Mouse (Mus musculus): ENCODE measurements around the gene Elfn2.

Gene Elfn2

GRCm38 (mm10) chr15:78681781-78682180 lies 36.8 kb downstream of the Elfn2 start:
- in situ Hi-C loops (cut with MboI): no loop called here

GRCm38 (mm10) chr15:78681301-78681700 lies 37.3 kb downstream of the Elfn2 start:
- in situ Hi-C loops (cut with MboI): no loop called here

GRCm38 (mm10) chr15:78680291-78680690 lies 38.3 kb downstream of the Elfn2 start:
- in situ Hi-C loops (cut with MboI): no loop called here

DNA sequence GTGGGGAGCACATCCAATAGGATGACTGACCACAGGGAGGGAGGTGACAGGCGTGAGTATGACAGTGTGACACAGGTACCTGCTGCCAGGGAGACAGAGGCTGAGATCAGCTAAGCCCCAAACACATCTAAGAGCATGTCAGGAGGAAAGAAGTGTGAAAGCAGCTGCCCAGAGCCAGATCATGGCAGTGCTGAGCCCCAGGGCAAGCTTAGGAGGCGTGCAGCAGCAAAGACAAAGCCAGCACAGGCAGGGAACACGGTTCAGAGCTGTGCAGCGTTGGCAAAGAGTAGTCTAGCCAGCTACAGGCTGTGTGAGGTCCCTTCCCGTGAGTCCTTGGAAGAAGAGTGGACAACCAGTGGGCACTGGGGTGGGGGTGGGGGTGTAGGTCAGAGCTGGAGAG lies 40.9 kb downstream of the Elfn2 start:
- in situ Hi-C loops (cut with MboI): no loop called here

DNA sequence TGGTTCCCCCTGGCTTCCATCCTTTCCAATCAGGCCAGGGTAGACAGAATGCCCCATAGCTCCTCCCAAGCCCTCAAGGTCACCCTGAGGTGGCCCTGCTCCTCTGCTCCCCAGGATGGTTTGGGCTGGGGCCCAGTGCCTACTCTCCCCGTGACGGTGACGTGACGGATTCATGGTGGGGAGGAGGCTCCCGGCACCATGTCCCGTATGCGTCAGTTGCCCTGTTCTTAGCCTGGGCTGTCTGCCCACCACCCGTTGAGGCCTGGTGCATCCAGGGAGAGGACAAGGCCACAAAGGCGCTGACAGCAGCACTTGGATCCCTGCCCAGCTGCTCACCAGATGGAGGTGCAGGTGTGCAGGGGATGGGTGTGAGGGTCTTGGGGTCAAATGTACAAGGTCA lies 41.6 kb downstream of the Elfn2 start:
- in situ Hi-C loops (cut with MboI): no loop called here

GRCm38 (mm10) chr15:78674912-78675412 lies 43.6 kb downstream of the Elfn2 start:
- in situ Hi-C loops (cut with MboI): no loop called here

GRCm38 (mm10) chr15:78673436-78673835 lies 45.1 kb downstream of the Elfn2 start:
- in situ Hi-C loops (cut with MboI): no loop called here

DNA sequence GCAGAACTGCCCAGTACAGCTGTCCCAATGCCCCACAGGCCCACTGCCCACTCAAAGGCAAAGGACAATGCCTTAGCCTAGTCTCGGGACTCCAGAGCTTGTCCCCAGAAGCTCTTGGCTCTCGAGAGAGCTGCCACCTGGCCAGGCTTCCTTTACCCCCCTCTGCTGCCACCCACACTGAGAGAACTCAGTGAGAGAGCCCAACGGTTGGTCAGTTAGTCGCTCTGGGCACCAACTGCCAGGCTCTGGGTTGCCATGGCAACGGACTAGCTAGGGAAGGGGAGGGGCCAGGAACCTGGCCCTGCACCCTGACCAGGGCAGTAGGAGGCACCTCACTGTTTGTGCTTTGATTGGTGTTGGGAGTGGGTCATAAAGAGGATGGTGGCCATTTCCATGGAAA lies 48.2 kb downstream of the Elfn2 start:
- in situ Hi-C loops (cut with MboI): no loop called here

DNA sequence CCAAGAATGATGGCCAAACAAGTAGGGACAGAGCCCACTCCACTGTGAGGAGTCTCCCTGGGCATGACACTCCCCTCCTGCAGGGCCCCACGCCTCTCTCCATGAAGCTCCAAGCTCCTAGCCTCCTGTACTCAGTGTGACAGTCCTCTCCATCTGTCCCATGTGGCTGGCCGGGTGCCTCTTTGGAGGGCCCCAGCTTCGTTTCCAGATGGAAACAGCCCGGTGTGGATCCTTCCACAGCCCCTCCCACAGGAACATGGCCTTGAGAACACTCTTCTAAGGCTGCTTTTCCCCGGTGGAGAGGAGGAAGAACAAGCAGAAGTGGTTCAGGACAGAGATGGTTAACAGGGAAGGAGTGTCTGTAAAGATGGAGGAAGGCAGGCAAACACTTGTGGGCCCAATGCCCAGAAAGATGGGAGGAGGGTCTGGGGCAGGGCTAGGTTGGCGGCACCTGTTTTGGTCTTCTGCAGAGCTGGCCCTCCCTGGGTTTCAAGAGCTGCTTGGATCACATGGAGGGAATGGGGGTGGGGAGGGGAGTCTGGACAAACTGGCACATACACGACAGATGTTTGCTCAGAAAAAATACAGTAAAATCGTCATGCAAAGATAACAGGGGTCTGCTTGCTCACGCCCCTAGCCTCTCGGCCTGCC lies 49.2 kb downstream of the Elfn2 start:
- in situ Hi-C loops (cut with MboI): no loop called here

DNA sequence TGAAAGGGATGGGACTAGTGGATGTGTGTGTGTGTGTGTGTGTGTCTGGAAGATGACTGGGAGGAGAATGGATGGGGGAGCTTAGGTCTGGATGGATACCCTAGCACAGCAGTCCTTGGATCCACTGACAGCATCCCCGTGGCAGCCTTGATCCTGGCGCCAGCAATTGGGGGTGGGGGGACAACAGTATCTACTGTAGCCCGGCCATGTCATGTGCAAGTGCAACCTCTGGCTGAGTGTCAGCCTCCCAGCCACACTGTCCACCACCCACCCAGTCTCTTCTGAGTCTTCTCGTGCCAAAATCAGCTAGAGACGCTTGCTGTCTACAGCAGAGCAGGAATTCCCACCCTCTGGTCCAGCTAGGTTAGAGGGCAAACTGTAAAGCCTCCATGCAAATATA lies 54.3 kb downstream of the Elfn2 start:
- in situ Hi-C loops (cut with MboI): no loop called here

DNA sequence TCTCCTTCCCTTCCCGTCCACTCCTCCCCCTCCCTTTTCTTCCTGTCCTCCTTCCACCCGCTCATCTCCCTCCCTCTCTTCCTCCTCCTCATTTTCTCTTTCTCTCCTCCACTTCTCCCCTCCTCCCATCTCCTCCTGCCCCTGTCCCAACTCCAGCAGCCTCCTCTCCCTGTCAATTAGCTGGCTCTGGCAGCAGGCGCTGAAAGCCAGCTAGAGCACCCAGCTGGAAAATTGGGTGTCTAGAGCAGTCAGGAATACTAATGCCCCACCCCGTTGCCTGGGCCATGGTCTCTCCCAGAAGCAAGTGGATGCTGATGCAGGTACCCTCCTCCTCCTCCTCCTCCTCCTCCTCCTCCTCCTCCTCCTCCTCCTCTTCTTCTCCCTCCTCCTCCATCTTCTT lies 67.4 kb downstream of the Elfn2 start:
- in situ Hi-C loops (cut with MboI): no loop called here

- in situ Hi-C loops (cut with MboI): no loop called here
These were observed 70.8 kb downstream of the Elfn2 start for GRCm38 (mm10) chr15:78647746-78648145.

- in situ Hi-C loops (cut with MboI): no loop called here
These were observed 74.0 kb downstream of the Elfn2 start for GRCm38 (mm10) chr15:78644606-78645005.

DNA sequence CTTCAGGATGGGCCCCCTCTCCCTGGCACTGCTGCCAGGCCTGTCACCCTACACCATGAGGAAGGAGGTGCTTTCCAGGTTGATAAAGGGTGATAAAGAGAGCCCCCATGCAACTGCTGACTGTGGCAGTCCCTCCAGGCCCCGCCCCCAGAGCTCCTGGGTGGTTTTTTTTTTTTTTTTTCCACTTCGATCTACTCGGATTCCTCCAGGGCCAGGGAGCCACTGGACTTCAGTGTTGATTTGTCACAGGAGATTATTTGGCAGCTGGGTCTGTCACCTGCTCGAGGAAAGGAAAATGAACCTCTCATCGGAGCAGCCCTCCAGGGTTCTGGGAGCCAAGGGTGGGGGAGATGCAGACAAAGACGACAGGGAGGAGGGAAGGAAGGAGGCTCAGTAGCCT lies 74.9 kb downstream of the Elfn2 start:
- in situ Hi-C loops (cut with MboI): no loop called here

DNA sequence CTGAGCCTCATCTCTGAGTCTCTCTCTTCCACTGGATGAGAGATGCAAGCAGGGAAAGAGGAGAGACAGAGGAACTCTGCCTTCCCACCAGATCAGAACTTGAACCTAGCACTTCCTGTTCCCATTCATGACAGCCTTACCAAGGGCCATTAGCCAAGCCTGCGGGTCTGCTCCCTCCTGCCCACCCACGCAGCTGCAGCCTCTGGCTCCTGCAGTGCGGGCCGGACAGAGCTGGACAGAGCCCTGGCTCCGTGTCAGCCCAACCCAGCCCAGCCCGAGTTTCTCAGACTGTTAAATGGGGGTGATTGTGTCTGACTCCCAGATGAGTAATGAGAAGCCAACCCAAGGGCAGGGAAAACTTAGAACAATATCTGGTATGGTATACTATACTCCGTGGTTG lies 83.3 kb downstream of the Elfn2 start:
- in situ Hi-C loops (cut with MboI): no loop called here

- in situ Hi-C loops (cut with MboI): no loop called here
These were observed 84.4 kb downstream of the Elfn2 start for GRCm38 (mm10) chr15:78634095-78634737.

DNA sequence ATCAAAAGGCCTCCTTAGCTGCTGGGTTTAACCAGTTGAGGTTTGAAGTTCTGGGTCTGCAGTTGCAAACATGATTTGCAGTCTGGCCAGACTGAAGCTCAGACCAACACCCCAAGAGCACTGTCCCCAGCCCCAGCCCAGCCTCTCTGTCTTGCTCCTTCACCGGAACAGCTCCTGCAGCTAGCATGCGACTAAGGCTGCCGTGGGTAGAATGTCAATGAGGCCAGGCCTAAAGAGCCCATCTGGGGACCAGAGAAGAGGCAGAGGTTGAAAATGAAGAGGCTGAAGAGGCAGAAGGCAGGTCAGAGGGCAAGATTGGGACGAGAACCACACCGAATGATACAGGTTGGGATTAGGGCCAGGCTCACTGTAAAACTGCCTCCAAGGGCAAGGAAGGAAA lies 85.2 kb downstream of the Elfn2 start:
- in situ Hi-C loops (cut with MboI): no loop called here

- in situ Hi-C loops (cut with MboI): no loop called here
These were observed 86.2 kb downstream of the Elfn2 start for GRCm38 (mm10) chr15:78632387-78632786.

GRCm38 (mm10) chr15:78626285-78626684 lies 92.3 kb downstream of the Elfn2 start:
- in situ Hi-C loops (cut with MboI): no loop called here

DNA sequence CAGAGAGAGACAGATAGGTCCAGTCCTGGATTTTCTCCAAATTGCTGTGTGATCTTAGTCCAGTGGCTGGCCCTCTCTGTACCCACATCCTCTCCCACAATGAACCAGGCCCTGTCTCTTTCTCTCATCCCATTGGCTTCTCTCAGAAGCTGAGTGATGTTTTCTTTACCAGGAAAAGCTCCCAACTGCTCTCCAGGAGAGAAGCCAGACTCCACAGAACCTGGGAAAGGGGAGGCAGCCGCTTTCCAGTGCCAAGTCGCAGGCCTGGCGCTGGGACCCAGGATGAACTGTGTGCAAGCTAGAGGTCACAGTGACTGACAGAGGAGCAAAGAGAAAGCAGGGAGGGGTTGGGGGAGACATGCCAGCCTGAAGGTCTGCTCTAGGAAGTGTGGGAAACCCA lies 93.6 kb downstream of the Elfn2 start:
- in situ Hi-C loops (cut with MboI): no loop called here

GRCm38 (mm10) chr15:78624431-78624950 lies 94.1 kb downstream of the Elfn2 start:
- in situ Hi-C loops (cut with MboI): no loop called here

DNA sequence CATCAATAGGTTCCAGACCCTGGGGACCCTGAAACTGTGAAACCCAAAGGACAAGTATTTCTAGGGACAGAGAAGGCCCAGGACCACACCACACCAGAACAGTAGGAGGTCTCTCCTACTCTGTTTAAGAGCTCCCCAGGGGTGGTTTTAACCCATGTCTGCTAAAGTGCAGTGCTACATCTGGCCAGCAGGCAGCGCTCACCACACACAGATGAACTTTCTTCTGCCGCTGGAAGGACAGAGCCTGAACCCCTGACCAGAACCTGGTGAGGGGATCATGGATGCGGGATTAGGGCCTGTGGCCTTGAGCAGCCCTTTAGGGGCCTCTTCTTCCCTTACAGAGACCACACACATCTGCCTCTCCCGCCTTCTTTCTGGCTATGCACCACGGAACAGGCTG lies 95.1 kb downstream of the Elfn2 start:
- in situ Hi-C loops (cut with MboI): no loop called here
